Mouse (Mus musculus) embryonic facial prominence, embryonic 11.5 days (tissue): ENCODE measurements around the gene Olfr281. TPM values are rescaled to one million over a fixed set of nuclear protein-coding genes. Genes with fewer than 3 reads are reported as not detected.

Experiments
- polyA plus RNA-seq: library from polyadenylated mRNA; unstranded; fragments of >200 nt; fragmentation: Nextera tagmentation; extraction: Ambion mirVana; gene quantifications from 2 replicates; pipeline ENCODE4 v1.2.1, GENCODE M21; 2014

The Olfr281 gene
- polyA plus RNA-seq, 1 experiment from 2014 or later = not detected

Other genes starting within 250 kb of the Olfr281 start
- gene Gm44579, start 231.6 kb upstream of the Olfr281 start, polyA plus RNA-seq = not detected in 2 replicates
- gene Olfr287, start 231.5 kb upstream of the Olfr281 start, polyA plus RNA-seq = not detected in 2 replicates
- not detected in 2 replicates for gene Olfr286, start 218.1 kb upstream of the Olfr281 start, polyA plus RNA-seq
- not detected in 2 replicates for gene H1fnt, start 195.3 kb upstream of the Olfr281 start, polyA plus RNA-seq
- 0.26 and 0.50 TPM in 2 replicates for gene Zfp641, start 156.4 kb upstream of the Olfr281 start, polyA plus RNA-seq
- gene Olfr285, start 135.2 kb upstream of the Olfr281 start, polyA plus RNA-seq = not detected in 2 replicates
- gene Olfr284, start 111.6 kb upstream of the Olfr281 start, polyA plus RNA-seq = not detected in 2 replicates
- gene Olfr283, start 71.6 kb upstream of the Olfr281 start, polyA plus RNA-seq = not detected in 2 replicates
- not detected in 2 replicates for gene Olfr282, start 21.4 kb upstream of the Olfr281 start, polyA plus RNA-seq
- not detected in 2 replicates for gene OR5BS1P, start 17.3 kb downstream of the Olfr281 start, polyA plus RNA-seq
- gene Lalba, start 30.1 kb downstream of the Olfr281 start, polyA plus RNA-seq = 0.38 and 0.39 TPM in 2 replicates
- gene Olfr279, start 39.8 kb downstream of the Olfr281 start, polyA plus RNA-seq = not detected in 2 replicates
- 145 and 153 TPM in 2 replicates for gene Kansl2, start 81.7 kb downstream of the Olfr281 start, polyA plus RNA-seq
- gene Ccnt1, start 118.3 kb downstream of the Olfr281 start, polyA plus RNA-seq = 61.4 and 61.8 TPM in 2 replicates
- gene 4930415O20Rik, start 118.4 kb downstream of the Olfr281 start, polyA plus RNA-seq = not detected in 2 replicates
- gene Adcy6, start 157.5 kb downstream of the Olfr281 start, polyA plus RNA-seq = 8.4 and 10.4 TPM in 2 replicates
- gene Cacnb3, start 178.3 kb downstream of the Olfr281 start, polyA plus RNA-seq = 32.3 and 33.4 TPM in 2 replicates
- gene Ddx23, start 210.3 kb downstream of the Olfr281 start, polyA plus RNA-seq = 20.8 and 22.0 TPM in 2 replicates
- gene Rnd1, start 224.9 kb downstream of the Olfr281 start, polyA plus RNA-seq = 0.63 and 0.92 TPM in 2 replicates